Mouse (Mus musculus) kidney, postnatal 4 days (tissue): ENCODE data around the gene Adgrd1.

Source experiments
- DNase-seq, 2 experiments: peaks; one replicate each; pipeline ENCODE4 v3.0.0; 2021; ENCODE audit warnings: mixed read lengths in 2 of 2

The Adgrd1 gene

DNA sequence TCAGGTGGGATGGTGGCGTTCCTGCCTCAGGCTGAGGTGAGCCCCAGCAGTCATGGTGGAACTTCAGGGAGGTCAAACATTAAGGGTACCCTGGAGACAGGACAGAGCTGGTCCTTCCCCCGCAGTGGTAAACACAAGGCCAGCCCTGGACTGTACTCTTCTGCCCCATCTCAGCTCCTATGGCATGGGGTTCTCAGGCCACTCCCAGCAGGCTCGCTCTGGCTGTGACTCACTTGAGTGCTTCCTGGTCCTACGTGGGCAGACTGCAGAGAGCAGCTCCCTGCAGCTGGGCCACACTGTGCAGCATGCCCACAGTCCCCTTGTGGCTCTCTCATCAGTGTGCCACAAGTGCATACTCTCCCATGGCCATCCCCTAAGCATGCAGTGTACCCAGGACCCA is 112.3 kb downstream of the Adgrd1 start:
- peak in 1 of 2 experiments; percentile 17 for DNase-seq

DNA sequence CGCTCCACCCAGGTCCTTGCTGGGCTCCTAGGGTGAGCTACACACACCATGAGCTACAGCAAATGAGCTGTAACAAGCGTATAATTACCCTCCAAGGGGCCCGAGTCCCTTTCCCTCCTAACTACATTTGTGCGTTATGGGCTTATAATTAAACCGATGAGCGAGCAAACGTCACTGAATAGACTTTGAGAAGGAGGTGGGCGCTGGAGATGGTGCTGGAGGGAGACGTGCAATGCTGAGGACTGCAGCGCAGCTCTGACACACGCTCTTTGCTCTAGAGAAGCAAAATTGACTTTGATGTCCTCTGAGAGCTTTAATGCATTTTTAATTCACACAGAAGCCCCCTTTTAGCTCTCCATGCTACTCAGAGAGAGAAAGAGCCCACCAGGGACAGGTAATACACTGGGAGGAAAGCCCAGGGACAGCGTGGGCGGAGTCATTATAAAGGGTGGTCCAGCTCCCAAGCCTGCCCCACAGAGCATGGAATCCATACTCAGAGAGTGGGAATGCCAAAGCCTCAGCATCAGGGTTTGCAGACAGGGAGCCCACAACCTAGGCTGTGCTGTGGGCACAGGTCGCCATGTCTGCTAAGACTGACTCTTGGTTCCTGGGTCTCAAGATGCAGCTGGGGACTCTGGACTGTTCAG is 115.0 kb downstream of the Adgrd1 start:
- peak; percentile 15 to 27 for DNase-seq

DNA sequence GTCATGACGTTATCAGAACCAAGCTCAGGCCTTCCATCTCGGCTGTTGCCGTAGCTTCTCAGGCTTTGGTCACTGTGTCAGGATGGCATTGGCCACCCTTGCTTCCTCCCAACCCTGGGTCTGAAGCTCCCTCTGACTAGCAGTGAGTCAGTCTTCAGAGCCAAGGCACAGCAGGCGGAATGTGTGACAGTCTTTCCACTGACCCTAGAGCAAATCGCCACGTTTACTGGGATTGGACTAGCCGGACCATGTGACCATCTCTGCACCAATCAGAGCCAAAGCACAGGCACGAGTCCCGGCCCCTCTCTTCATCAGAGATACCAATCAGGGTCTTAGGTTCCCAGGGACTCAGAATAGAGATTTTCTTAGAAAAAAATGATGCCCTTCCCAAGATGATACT is 117.5 kb downstream of the Adgrd1 start:
- peak; percentile 31 to 41 for DNase-seq

DNA sequence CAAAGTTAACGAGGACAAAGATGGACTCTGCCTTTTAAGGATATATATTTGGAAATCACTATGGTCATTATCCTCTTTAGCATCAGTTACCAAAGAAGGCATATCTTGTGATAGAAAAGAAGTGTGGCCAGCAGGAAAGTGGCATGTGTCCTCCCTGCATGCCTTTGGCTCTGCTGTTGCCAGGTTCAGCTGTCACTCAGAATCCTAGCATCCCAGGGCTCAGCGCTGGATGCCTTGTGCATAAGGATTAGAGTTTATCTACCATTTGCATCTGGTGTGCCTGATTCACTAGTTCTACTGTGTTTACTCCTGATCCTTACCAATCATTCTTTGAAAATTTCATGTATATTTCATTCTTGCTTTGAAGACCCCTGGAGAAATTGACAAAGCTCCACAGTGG is 119.5 kb downstream of the Adgrd1 start:
- no peak for DNase-seq

DNA sequence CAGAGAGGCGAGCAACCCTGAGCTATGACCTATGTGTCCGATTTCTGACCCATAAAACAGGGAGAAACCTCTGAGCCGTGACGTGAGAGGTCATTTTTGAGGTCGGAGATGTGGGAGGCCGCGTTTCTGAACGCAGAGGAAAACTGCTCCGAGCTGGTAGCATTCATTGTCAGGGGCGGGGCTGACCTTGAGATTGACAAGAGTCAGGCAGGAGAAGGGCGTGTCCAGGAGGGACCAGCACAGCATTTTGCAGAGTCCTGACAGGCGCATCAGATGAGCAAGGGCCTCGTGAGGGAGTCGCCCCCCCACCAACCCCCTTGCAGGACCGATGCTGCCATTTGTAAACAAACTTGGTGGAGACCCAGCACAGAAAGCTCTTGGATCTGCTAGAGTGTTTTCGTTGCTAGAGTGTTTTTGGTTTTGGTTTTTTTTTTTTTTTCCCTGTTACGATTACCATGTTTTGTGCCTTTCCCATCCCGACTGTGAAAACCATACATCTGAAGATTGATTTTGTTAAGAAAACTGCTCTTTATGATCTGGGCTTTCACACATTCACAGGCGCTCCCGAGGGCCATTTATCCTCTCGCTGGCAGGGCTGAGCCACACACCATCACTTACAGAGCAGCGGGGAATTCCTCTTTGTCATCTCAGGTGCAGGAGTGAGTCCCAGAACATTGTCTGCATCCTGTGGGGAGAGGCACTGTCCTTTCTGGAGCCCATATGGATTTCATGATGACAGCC is 121.1 kb downstream of the Adgrd1 start:
- DNase-seq: peak; percentile 49 to 56

DNA sequence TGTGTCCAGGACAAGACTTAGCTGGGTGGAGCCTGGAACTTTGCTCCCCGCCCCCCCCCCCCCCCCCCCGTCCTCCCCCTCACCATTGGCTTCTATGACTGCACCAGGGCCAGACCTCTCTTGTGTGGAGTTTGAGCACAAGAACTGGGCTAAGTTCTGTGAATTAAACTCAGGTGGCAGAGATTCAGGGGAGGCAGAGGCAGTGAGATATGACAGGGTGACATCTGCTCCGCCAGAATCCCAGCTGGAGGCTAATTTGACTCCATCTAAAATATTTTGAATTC is 121.6 kb downstream of the Adgrd1 start:
- DNase-seq: no peak

DNA sequence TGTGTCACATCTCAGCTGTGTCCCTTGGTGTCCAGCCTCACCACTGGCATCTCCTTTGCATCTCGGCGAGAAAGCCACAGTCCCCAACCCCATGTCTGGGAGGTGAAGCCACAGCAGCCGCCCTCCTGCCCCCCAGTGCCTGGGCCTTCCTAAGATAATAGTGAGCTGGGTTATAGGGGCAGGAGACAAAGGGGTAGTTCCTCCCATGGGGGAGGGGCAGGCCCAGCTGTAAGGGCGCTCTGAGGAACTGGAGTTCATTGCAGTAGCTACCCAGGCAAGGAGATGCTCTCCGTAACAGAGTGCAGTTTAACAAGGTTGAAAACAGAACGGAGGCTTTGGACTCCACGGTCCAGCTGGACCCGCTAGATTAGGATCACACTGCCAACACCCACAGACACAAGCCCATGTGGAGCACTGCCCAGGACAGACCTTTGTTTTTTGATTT is 122.0 kb downstream of the Adgrd1 start:
- peak; percentile 36 to 51 for DNase-seq

DNA sequence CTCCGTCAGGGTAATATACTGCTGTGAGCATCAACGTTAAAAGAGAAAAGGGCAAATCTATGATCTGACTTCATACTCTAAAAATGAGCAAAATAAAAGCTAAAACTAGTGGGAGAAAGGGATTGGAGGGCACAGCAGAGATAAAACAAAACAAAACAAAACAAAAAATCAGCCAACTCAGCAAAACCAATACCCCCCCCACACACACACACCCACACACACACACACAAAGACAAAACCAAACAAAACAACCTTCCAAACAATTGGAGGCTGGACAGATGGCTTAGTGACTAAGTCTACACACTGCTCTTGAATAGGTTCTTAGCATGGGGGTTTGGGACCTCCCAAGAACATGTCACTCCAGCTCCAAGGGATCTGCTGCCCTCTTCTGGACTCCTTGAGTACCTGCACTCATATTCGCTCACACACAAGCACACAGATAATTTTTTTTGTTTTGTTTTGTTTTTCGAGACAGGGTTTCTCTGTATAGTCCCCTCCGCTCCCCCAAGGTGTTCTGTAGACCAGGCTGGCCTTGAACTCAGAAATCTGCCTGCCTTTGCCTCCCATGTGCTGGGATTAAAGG is 122.7 kb downstream of the Adgrd1 start:
- no peak for DNase-seq

DNA sequence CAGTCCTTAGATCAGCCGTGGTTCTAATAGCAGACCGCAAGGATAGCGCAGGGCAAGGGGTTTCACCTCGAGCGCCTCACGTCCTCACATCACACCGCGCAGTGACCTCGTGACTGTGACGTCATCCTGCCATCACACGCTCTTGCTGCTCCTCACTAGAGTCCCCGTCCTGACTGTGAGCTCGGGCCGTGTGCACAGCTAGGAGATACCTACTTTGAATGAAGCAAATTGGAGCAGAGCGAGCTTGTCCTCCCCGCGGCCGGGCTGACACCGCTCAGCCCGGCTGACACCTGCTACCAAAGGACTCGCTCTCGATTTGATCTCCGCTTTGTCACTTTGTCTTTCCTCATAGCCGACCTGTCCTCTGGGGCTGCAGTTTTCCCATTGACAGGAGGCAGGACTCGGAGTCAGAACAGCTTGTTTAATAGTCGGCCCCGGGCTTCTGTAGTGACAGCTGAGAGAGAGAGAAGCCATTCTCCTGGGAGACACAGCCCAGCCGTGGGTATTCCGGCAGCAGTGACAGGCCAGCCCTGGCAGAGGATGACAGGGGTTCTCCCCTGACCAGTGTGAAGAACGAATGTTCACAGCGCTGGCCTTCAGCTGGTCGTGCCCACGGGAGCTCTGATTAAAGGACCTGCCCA is 129.4 kb downstream of the Adgrd1 start:
- no peak for DNase-seq

DNA sequence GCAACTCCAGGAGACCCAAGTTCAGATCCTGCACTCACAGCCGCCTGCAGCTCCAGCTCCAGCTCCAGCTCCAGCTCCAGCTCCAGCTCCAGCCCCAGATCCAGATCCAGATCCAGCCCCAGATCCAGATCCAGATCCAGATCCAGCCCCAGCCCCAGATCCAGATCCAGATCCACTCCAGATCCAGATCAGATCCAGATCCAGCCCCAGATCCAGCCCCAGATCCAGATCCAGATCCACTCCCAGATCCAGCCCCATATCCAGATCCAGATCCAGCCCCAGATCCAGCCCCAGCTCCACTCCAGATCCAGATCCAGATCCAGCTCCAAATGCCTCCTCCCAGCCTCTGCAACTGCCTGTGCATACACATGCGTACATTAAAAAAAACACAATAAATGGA is 131.6 kb downstream of the Adgrd1 start:
- no peak for DNase-seq

DNA sequence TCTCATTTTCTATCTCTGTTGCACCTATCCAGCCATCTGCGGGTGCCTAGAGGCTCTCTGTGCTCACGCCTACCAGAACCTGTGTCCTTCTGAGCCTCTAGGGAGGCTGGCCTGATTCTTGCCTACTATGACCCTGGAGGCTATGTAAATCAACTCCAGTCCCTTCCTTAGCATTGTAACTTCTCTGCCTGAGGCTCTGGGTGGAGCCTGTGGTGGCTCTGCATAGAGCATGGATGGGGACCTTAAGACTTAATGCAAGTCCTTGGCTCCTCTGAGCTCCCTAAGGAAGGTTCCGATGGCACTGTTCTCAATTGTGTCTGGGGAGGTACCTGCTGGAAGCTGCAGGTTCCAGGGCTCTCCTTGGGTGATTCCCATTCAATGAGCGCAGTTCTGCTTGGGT is 136.8 kb downstream of the Adgrd1 start:
- no peak for DNase-seq

DNA sequence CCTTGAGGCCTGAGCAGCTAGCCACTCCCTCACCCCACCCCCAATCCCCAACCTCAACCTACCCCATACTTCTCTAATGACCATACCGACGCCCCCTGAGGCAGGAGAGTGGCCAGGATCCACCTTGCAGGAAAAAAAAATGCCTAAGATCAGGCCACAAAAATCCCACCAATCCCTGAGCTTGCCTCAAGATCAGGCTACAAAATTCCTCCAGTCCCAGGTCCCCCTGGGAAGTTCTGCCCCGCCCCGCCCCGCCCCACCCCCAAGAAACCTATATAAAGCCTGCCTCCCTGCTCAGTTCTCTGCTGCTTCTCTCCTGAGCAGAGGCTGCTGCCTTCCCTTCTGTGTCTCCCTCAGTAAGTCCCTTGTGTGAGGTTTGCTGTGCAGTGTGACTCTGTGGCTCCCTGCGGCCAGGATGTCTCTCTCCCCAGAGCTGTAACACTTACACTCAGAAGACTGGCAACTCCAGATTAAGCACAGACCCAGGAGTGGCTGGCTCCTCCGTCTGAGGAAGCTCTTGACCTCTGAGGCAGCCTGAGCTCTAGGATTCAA is 137.4 kb downstream of the Adgrd1 start:
- no peak for DNase-seq

DNA sequence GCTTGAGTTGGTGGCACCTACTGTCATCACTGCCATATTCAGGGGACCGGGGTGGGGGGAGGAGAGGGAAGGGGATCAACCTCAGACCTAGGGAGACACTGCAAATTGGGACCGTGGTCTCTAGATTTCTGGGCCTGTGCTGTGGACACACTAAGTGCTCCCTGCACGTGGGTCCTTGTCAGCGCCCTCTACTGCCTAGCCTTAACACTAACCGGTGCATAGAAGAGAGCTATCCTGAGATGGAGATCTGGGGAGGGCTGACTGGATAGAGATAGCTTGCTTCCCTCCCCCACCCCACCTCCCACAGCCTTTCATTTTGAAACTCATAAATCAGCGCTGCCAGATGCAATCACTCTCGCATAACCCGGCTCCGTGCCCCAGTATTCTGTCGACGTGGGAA is 139.8 kb downstream of the Adgrd1 start:
- peak; percentile 13 to 51 for DNase-seq

DNA sequence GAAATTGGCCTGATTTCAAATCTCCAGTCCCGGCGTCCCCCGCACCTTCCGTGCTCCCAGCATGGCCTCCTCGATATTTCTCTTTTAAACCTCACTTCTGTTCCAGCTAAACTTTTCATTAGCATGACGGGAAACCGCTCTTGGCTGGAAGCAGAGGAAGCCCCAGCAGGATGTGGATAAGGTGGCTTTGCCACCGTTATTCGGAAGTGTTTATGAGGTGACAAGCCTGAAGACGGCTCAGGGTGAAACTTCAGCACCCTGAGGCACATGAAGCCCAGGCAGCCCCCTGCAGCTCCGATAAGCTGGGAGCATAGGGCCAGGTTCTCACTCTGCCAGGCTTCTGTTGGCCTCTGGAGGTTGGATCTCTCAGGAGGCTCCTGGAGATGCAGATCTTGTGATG is 145.3 kb downstream of the Adgrd1 start:
- DNase-seq: no peak

DNA sequence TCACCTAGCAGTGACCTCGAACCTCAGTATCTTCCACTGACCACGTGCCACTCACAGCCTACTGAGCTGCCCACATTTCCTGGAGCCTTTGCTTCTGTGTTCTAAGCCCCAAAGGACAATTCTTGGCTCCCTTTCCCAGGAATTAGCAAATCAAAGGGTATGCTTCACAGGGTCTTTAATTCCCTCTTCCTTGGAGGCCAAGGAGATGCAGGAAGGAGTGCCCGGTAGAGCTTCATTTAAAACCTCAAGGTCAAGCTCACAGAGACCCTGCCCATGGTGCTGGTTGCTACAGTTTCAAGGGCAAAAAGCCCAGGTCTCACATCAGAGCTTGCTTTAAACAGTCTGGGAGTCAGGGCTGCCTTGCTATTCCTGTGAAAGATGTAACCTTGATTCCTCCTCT is 145.7 kb downstream of the Adgrd1 start:
- no peak for DNase-seq

DNA sequence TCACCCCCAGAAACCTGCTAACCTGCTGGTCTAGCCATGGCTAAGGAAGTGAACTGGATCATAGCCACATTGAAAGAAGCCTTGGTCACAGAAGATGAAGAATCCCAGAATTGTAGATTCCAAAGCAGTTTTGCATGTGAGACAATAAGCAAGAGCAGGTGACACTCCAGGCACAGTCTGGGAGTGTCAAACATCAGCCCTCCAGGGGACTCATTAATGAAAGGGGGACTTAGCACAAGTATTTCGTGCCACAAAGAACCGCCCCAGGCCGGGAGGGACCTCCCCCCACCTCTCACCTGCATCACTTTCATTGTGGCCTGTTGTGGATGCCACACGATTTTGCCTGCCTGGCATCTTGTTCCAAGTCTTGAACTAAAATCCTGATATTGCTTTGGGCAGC is 146.6 kb downstream of the Adgrd1 start:
- no peak for DNase-seq

DNA sequence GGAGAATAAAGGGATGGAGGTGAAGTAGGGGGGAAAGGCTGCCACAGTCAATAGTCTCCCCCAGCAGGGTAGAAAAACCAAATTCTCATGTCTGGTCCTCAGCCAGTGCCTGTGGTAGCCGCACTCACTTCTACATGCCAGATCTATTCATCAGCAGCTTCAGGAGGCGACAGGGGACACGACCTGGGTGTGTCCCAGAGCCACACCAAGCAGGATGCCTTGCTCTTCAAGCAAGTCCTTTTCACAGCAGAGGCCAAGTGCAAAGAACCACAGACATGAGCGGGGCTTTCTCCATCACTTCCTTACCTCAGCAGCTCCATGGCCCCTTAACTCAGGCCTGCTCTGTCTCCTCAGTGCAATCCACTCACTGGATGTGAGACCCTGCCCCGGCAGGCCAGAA is 147.8 kb downstream of the Adgrd1 start:
- DNase-seq: no peak

DNA sequence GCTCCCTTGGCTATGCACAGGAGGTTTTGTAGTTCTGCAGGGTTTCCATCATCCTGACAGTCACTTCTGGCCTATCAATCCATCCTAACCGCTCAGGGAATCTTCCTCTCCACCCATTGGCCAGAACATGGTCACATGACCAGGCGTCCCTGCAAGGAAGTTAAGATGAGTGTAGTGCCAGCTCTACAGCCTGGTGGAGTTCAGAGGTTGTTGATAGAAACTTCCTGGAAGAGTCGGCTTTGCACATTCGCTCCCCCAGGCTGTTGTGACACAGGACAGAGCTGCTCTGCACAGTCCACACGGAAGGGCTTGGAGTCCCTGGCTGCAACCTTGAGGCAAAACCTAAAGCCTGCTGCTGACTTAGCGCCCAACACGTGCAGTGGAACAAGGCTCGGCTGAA is 152.5 kb downstream of the Adgrd1 start:
- DNase-seq: peak; percentile 14 to 35
